Mouse (Mus musculus): ENCODE measurements at regions not wholly inside any gene's neighbourhood (a gene's known extent, or its start where the extent isn't known, plus 50 kb on each side); places are given as distances from the start of the nearest gene placed in this dataset.

DNA sequence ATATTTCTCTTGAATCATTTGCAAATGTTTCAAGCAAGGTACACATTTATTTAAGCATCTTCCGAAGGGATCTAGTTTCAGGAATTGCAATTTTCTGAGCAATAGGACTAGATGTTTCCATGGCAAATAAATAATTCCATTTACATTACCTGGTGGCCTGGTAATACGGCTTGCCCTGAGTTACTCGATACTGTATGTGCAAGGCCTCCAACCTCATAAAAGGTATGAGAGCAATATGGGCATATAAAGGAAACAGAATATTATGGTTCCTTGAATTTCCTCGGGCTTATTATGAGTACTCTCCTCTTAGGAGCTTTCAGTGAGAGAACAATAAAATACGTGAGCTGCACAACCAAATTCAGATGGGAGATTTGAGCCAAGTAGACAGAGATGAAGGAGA is 81.4 kb upstream of the Gm9972 start:
- DNase-seq, result no peak

DNA sequence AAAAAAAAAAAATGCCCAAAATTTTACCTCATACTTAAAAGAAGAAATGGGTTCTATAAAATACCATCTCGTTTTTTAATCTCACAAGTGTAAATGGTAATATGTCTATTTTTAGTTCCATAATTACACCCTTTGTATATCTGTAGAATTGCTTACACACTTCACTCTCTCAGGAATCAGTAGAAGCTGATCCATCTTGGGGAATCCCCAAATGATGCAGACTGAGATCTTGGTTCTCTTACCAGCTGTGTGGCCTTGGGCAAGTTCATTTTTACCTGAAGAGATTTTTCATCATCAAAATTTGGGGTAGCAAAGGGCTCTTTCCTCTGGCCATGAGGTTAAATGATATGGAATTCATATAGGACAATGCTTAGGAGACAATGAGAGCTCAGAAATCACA is 69.8 kb upstream of the Gm9972 start:
- no peak for DNase-seq

DNA sequence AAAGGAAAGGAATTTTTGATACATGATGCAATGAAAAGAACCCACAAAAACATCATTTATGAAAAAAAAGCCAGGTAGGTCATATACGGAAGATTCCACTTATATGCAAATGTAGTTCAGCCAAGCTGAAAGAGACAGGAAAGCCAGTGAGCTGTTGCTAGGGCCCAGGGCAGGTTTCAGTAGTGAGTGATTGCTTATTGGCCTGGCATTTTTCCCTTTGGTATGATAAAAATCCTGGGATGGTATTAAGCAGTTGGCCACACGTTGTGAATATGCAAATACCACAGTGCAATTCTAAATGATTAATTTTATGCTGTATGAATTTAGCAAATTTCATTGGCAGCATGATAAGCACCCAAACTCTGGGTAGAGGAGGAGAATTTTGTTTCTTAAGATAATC is 57.3 kb upstream of the Gm9972 start:
- DNase-seq, result no peak

Measured in kidney, adult 9 months (tissue).